10 mouse cellular contexts compared by ENCODE assay signal in genomic region chr10:61065287-61066005, GRCm38 (mm10). TPM values are rescaled to one million over a fixed set of nuclear protein-coding genes. Genes with fewer than 3 reads are reported as not detected.
DNase-seq lines count a peak whose midpoint lies in the region; ATAC-seq lines count a peak whose summit lies in the region.
"Had no signal": no experiment of that assay in that cellular context is flagged by ENCODE, and none has a peak within 500 bp of the region (broad histone marks: within the 10 kb centered on the region; RNA-seq: fewer than 3 reads in every experiment).

No protein-coding gene starts in this region.

- no peak overlapping the region for H3K9ac ChIP-seq in forebrain, embryonic 14.5 days (ENCODE audit: low read length)
- H3K9ac ChIP-seq in forebrain, embryonic 13.5 days: no peak overlapping the region
- H3K9ac ChIP-seq in lung, embryonic 16.5 days (ENCODE audit: low read length): no peak overlapping the region
- H3K9ac ChIP-seq in intestine, embryonic 16.5 days (ENCODE audit: low read depth, low read length): no peak overlapping the region

- no peak overlapping the region for H3K27ac ChIP-seq in forebrain, embryonic 14.5 days (ENCODE audit: low read depth, low read length)
- H3K27ac ChIP-seq in forebrain, embryonic 13.5 days: no peak overlapping the region
- no peak overlapping the region for H3K27ac ChIP-seq in lung, embryonic 16.5 days (ENCODE audit: low read length)
- no peak overlapping the region for H3K27ac ChIP-seq in intestine, embryonic 16.5 days (ENCODE audit: low read length)

- H3K4me3 ChIP-seq in forebrain, embryonic 14.5 days (ENCODE audit: low read depth, low read length): no peak overlapping the region
- H3K4me3 ChIP-seq in forebrain, embryonic 13.5 days: no peak overlapping the region
- no peak overlapping the region for H3K4me3 ChIP-seq in lung, embryonic 16.5 days (ENCODE audit: low read length)
- H3K4me3 ChIP-seq in intestine, embryonic 16.5 days (ENCODE audit: low read length): no peak overlapping the region
- H3K4me3 ChIP-seq: myocyte had no signal

- H3K4me2 ChIP-seq in forebrain, embryonic 14.5 days (ENCODE audit: low read length): no peak overlapping the region
- H3K4me2 ChIP-seq in forebrain, embryonic 13.5 days: no peak overlapping the region
- H3K4me2 ChIP-seq in lung, embryonic 16.5 days (ENCODE audit: low read depth, low read length): no peak overlapping the region
- H3K4me2 ChIP-seq in intestine, embryonic 16.5 days (ENCODE audit: low read depth, low read length): no peak overlapping the region

- H3K9me3 ChIP-seq in forebrain, embryonic 14.5 days (replicated peaks; ENCODE audit: control insufficient read depth, low read length): no peaks in the 10 kb centered on the region
- H3K9me3 ChIP-seq in forebrain, embryonic 13.5 days (replicated peaks): no peaks in the 10 kb centered on the region
- no peaks in the 10 kb centered on the region for H3K9me3 ChIP-seq in lung, embryonic 16.5 days (ENCODE audit: control insufficient read depth, low read length)
- H3K9me3 ChIP-seq in intestine, embryonic 16.5 days (ENCODE audit: control insufficient read depth, low read length): no peaks in the 10 kb centered on the region

- H3K27me3 ChIP-seq in forebrain, embryonic 14.5 days (replicated peaks; ENCODE audit: control insufficient read depth, insufficient read depth, low read length): no peaks in the 10 kb centered on the region
- H3K27me3 ChIP-seq in forebrain, embryonic 13.5 days: no peaks in the 10 kb centered on the region
- no peaks in the 10 kb centered on the region for H3K27me3 ChIP-seq in lung, embryonic 16.5 days (ENCODE audit: control insufficient read depth, insufficient read depth, low read depth, low read length)
- H3K27me3 ChIP-seq in intestine, embryonic 16.5 days (replicated peaks; ENCODE audit: control insufficient read depth, insufficient read depth, low read length): no peaks in the 10 kb centered on the region

- WGBS in forebrain, embryonic 14.5 days: 62% methylated on average over 13 of the region's 13 CpGs
- WGBS in forebrain, embryonic 13.5 days: 63% methylated on average over 13 of the region's 13 CpGs
- 50% methylated on average over 13 of the region's 13 CpGs for WGBS in lung, embryonic 16.5 days
- 53% methylated on average over 13 of the region's 13 CpGs for WGBS in intestine, embryonic 16.5 days

- peak; percentile 35 for DNase-seq in forebrain, embryonic 14.5 days (ENCODE audit: low spot score)
- no peak for DNase-seq in lung, postnatal 14 days
- peak; percentile 59 for DNase-seq in cerebellum, adult 9-11 months
- DNase-seq in testis, postnatal 10 days (ENCODE audit: low spot score): no peak
- DNase-seq: adrenal gland, adult 8-10 months had no signal

- peak; percentile 49; the same call in 1 of the 2 replicates for ATAC-seq in forebrain, embryonic 14.5 days
- no peak for ATAC-seq in forebrain, embryonic 13.5 days
- peak; percentile 58; the same call in 1 of the 2 replicates for ATAC-seq in lung, embryonic 16.5 days (ENCODE audit: low read depth)
- peak; percentile 43 for ATAC-seq in intestine, embryonic 16.5 days
- no peak for ATAC-seq in activated CD4-positive, CD25-positive, alpha-beta regulatory T cell, adult 4 months

- H3K4me1 ChIP-seq in forebrain, embryonic 14.5 days (ENCODE audit: control insufficient read depth, insufficient read depth, low read length): peaks cover 2% of the 10 kb centered on the region; the same call in 1 of the 2 replicates
- H3K4me1 ChIP-seq in forebrain, embryonic 13.5 days: peaks cover 16% of the 10 kb centered on the region
- no peaks in the 10 kb centered on the region; the same call in none of the 2 replicates for H3K4me1 ChIP-seq in lung, embryonic 16.5 days (replicated peaks; ENCODE audit: control insufficient read depth, insufficient read depth, low read length)
- peaks cover 13% of the 10 kb centered on the region for H3K4me1 ChIP-seq in intestine, embryonic 16.5 days (ENCODE audit: control insufficient read depth, insufficient read depth, low read length)

- H3K36me3 ChIP-seq in forebrain, embryonic 14.5 days (ENCODE audit: control insufficient read depth, insufficient read depth, low read length): no peaks in the 10 kb centered on the region
- H3K36me3 ChIP-seq in forebrain, embryonic 13.5 days (ENCODE audit: poor library complexity, severe bottlenecking): no peaks in the 10 kb centered on the region
- H3K36me3 ChIP-seq in lung, embryonic 16.5 days (ENCODE audit: control insufficient read depth, insufficient read depth, low read length): no peaks in the 10 kb centered on the region
- no peaks in the 10 kb centered on the region for H3K36me3 ChIP-seq in intestine, embryonic 16.5 days (ENCODE audit: control insufficient read depth, insufficient read depth, low read length)

RNA-seq across cellular contexts. Expression of gene Pcbd1, which starts 23.7 kb away (rescaled TPM):
- 22.2 and 25.5 TPM in 2 replicates for polyA plus RNA-seq in forebrain, embryonic 14.5 days (2014; fragmentation: Nextera tagmentation; extraction: Ambion mirVana)
- polyA plus RNA-seq in forebrain, embryonic 13.5 days (2015; fragmentation: Nextera tagmentation; extraction: Ambion mirVana): 17.1 and 18.3 TPM in 2 replicates
- polyA plus RNA-seq in lung, embryonic 16.5 days (2015; fragmentation: Nextera tagmentation; extraction: Ambion mirVana): 83.3 and 86.2 TPM in 2 replicates
- polyA plus RNA-seq in intestine, embryonic 16.5 days (2015; fragmentation: Nextera tagmentation; extraction: Ambion mirVana): 246 and 248 TPM in 2 replicates
- polyA plus RNA-seq in activated CD4-positive, CD25-positive, alpha-beta regulatory T cell, adult 4 months (2017; shearing (Covaris generic)): not detected

Comparison
In these comparisons a context has a peak if more than half of its experiments do, and no peak if none do; other contexts are left out.
1. ATAC-seq: peak in forebrain, embryonic 14.5 days (single experiment), lung, embryonic 16.5 days (single experiment) and intestine, embryonic 16.5 days (single experiment); none in forebrain, embryonic 13.5 days (single experiment) and activated CD4-positive, CD25-positive, alpha-beta regulatory T cell, adult 4 months (single experiment).
2. DNase-seq: peak in forebrain, embryonic 14.5 days (single experiment) and cerebellum, adult 9-11 months (single experiment); none in lung, postnatal 14 days (single experiment) and testis, postnatal 10 days (single experiment).
3. RNA of gene Pcbd1, which starts 23.7 kb away (polyA plus RNA-seq): 246 to 248 TPM in intestine, embryonic 16.5 days, 83.3 to 86.2 TPM in lung, embryonic 16.5 days, 22.2 to 25.5 TPM in forebrain, embryonic 14.5 days and 17.1 to 18.3 TPM in forebrain, embryonic 13.5 days; not detected in activated CD4-positive, CD25-positive, alpha-beta regulatory T cell, adult 4 months; every median in the first group is over 10 times any median in the second.